ENCODE assay signal across 25 mouse cellular contexts in the genomic region with DNA sequence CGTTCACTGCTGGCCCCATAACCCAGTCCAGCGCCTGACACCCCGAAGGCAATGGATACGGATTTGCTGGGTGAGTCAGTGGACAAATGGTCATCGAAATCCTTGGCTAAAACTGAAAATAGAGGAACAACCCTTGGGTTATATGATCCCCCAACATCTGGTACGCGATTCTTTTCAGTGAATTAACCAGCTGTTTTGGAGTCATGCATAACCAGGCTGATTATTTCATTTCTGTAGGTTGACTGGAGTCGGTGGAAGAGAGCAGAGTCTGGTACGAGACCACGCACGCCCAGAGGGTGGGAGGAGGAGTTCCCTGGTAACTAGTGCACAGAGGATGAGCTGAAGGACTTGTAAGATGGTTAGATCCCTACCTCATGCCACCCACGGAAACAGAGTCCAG. TPM values are rescaled to one million over a fixed set of nuclear protein-coding genes. Genes with fewer than 3 reads are reported as not detected.
"Had no signal": no experiment of that assay in that cellular context is flagged by ENCODE, and none has a peak within 500 bp of the region (broad histone marks: within the 10 kb centered on the region; RNA-seq: fewer than 3 reads in every experiment).

No protein-coding gene starts in this region.

- H3K27me3 ChIP-seq: limb, embryonic 15.5 days; midbrain, embryonic 13.5 days; neural tube, embryonic 15.5 days; stomach, embryonic 15.5 days had no signal

- ATAC-seq: intestine, postnatal 0 days; liver, postnatal 0 days; lung, postnatal 0 days; midbrain, embryonic 13.5 days had no signal

- H3K36me3 ChIP-seq: limb, embryonic 15.5 days; midbrain, embryonic 13.5 days; neural tube, embryonic 12.5 days; neural tube, embryonic 15.5 days; stomach, embryonic 15.5 days had no signal

- H3K4me1 ChIP-seq: stomach, embryonic 15.5 days had no signal

- H3K4me3 ChIP-seq: layer of hippocampus, adult 2 months; left cerebral cortex, adult 2 months; limb, embryonic 15.5 days; midbrain, embryonic 13.5 days; neural tube, embryonic 12.5 days; neural tube, embryonic 15.5 days; stomach, embryonic 15.5 days had no signal

- H3K27ac ChIP-seq: kidney, postnatal 0 days; layer of hippocampus, adult 2 months; left cerebral cortex, adult 2 months; limb, embryonic 15.5 days; liver, embryonic 14.5 days; macrophage; midbrain, embryonic 13.5 days; neural tube, embryonic 12.5 days; neural tube, embryonic 15.5 days; stomach, embryonic 15.5 days had no signal

- H3K4me2 ChIP-seq: limb, embryonic 15.5 days; liver, embryonic 11.5 days; lung, embryonic 14.5 days; midbrain, embryonic 13.5 days; neural tube, embryonic 12.5 days; neural tube, embryonic 15.5 days; stomach, embryonic 15.5 days had no signal

- DNase-seq: kidney, adult 2 months; kidney, postnatal 25 days; layer of hippocampus, adult 9-11 months; layer of hippocampus, postnatal 36 days; liver, postnatal 0 days; lung, embryonic 14.5 days; retina, postnatal 1 day; right cerebral cortex, postnatal 25 days; spleen, adult 18-20 months; thymus, postnatal 25 days had no signal

- H3K9me3 ChIP-seq: limb, embryonic 15.5 days; midbrain, embryonic 13.5 days; neural tube, embryonic 12.5 days; neural tube, embryonic 15.5 days; stomach, embryonic 15.5 days had no signal

- H3K9ac ChIP-seq: limb, embryonic 15.5 days; liver, embryonic 14.5 days; liver, postnatal 0 days; lung, embryonic 14.5 days; midbrain, embryonic 13.5 days; neural tube, embryonic 12.5 days; neural tube, embryonic 15.5 days; stomach, embryonic 15.5 days had no signal

RNA-seq across cellular contexts. Expression of a gene that starts 25.0 kb away (rescaled TPM):
- total RNA-seq: megakaryocyte, adult 5-6 weeks had no signal
- polyA plus RNA-seq: kidney, adult 2 months; kidney, embryonic 14.5 days; kidney, postnatal 0 days; liver, embryonic 11.5 days; liver, postnatal 0 days; lung, embryonic 14.5 days; macrophage; neural tube, embryonic 12.5 days had no signal

RNA-seq across cellular contexts. Expression of a gene that starts 48.4 kb away (rescaled TPM):
- total RNA-seq: megakaryocyte, adult 5-6 weeks had no signal
- polyA plus RNA-seq: liver, postnatal 0 days; macrophage had no signal
